Mouse (Mus musculus) c-Kit-negative CD71-positive TER-119-positive erythroid progenitor cells, embryonic 14.5 days (primary cell): ENCODE data around the gene Tep1.

Experiments
- DNase-seq: peaks from one replicate; pipeline ENCODE4 v3.0.0-alpha.2; 2013; ENCODE audit warnings: low read depth, low spot score

Gene Tep1

GRCm38 (mm10) chr14:50795261-50795935 is 75.0 kb downstream of the Tep1 start:
- DNase-seq = no peak

DNA sequence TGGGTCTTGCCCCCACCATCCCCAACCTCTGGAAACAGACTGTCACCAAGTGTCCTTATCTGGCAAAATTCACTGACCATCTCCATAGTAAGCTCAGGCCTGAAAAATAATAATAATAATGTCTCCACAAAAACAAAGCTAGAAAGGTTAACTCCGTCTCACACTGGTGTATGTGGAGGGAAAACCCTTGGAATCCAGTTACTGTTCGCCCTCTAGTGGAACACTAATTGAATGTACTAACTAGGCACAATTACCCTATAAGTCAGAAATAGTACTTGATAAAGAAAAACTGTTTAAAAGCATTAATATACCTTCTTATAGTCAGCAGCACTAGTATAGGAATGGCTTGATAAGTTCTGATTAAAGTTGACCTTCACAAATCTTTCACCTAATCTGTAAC is 82.2 kb downstream of the Tep1 start:
- no peak for DNase-seq

DNA sequence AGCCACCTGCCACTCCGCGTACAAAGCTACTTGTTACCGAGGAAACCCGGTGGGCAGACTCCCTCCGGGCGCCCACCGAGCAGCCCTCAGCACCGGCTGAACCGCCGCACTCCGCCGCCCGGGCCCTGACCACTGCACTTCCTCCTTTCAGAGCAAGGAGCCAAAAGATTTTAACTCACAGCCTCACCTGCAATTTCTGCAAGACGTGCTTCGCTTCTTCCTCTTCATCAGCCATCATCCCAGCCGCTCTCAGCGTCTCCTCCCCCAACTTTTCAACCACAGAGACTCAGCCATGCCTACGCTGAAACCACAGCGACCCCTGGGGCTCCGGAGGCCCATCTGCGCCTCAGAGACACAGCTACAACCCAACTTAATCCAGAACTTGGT is 85.1 kb downstream of the Tep1 start, which contains the start of gene Ttc5:
TSS of gene Ttc5 (minus strand) at position 269 of the 387 bp plus-strand sequence.
- peak; percentile 79 for DNase-seq

- DNase-seq = no peak
Measured at GRCm38 (mm10) chr14:50784391-50785250, 85.7 kb downstream of the Tep1 start.

DNA sequence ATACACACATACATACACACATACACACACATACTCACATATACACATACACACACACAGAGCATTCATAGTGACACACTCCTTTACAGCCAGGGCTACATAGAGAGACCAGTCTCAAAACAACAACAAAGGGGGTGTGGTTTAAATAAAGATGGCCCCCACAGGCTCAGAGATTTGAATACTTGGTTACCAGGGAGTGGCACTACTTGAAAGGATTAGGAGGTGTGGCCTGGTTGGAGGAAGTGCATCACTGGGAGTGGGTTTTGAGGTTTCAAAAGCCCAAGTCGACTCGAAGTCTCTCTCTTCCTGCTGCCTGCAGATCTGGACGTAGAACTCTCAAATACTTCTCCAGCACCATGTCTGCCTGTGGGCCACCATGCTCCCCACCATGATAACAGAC is 88.2 kb downstream of the Tep1 start:
- DNase-seq = no peak
